Mouse (Mus musculus) thymus, adult 2 months (tissue): ENCODE results near the gene Ticam1.

Experiments used
- CTCF ChIP-seq: fragments of 200-500 bp; IDR thresholded peaks from 2 replicates; pipeline ENCODE4 v1.5.1; 2012; ENCODE audit warnings: mild to moderate bottlenecking, control low read depth, low read length, moderate library complexity, borderline replicate concordance; ENCODE audit not compliant: control insufficient read depth, poor library complexity, insufficient read depth; ENCODE audit errors: extremely low read depth
- POLR2A ChIP-seq: fragments of 200-500 bp; IDR thresholded peaks from 2 replicates; pipeline ENCODE4 v1.6.1; 2012; ENCODE audit warnings: mild to moderate bottlenecking, low read length, control low read depth, moderate library complexity; ENCODE audit not compliant: control insufficient read depth, poor library complexity, insufficient read depth; ENCODE audit errors: extremely low read depth

DNA sequence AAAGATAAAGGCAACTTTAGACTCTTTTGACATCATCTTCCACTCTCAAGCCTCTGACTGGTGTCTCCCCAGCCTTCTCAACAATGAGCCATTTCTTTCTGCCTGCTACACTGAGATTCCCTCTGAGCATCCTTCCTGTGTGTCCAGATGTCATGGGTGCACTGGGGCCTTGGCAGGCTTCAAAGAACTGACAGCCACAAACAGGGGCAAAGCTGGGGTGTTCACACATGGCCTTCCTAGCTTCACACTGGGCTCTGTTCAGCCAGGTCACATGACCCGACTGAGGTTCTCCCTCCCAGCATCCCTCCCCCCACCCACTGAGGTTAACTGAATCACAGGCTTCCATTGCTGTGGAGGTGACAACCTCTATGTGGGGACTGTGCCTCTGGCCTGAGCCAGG is 19.6 kb upstream of the Ticam1 start:
- TF ChIP-seq POLR2A (no peak), CTCF (no peak)
